Mouse (Mus musculus) olfactory bulb, adult 2 months (tissue): ENCODE measurements around the gene Xrcc4.

Experiments
- CTCF ChIP-seq: fragments of 200-500 bp; IDR thresholded peaks from 2 replicates; pipeline ENCODE4 v1.5.1; 2012; ENCODE audit warnings: low read depth, mild to moderate bottlenecking, low read length, moderate library complexity; ENCODE audit not compliant: insufficient read depth
- POLR2A ChIP-seq: fragments of 200-500 bp; IDR thresholded peaks from 2 replicates; pipeline ENCODE4 v1.6.1; 2012; ENCODE audit warnings: mild to moderate bottlenecking, low read depth, low read length, moderate library complexity; ENCODE audit not compliant: insufficient read depth

DNA sequence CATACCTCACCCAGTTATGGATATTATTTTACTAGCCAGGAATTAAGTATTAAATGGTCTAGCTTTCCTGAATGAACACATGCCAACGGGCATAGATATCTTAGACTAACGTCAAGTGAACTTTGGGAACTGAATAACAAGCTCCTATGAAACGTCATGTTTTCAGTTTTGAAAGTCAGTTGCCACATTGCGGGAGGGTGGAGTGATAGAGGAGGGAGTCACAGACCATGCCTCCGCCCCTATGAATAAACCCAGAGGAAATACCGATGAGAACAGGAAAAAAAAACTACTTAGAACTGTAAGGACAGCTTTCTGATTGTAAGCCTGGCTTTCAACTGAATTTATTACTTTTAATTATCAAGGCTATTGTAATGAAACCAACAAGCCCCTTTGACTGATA, 175.5 kb downstream of the Xrcc4 start:
- TF ChIP-seq POLR2A, result no peak
- TF ChIP-seq CTCF, result no peak
